Mouse (Mus musculus): ENCODE data around the gene Catsperd. TPM values are rescaled to one million over a fixed set of nuclear protein-coding genes. Genes with fewer than 3 reads are reported as not detected.

The Catsperd gene
- polyA plus RNA-seq, 1 experiment from 2014 or later: 1.6 TPM

GRCm38 (mm10) chr17:56667591-56667990 is 39.6 kb downstream of the Catsperd start:
- H3K4me3 ChIP-seq (replicated peaks; ENCODE audit: low read depth, low read length): no peak overlapping the region
- 79% methylated on average over 3 of the region's 3 CpGs for WGBS
- H3K27ac ChIP-seq (replicated peaks; ENCODE audit: low read depth, low read length): no peak overlapping the region
- H3K27me3 ChIP-seq (ENCODE audit: control insufficient read depth, insufficient read depth, low read length): peaks cover 13% of the 10 kb centered on the region
- H3K9ac ChIP-seq (replicated peaks; ENCODE audit: low read length): no peak overlapping the region
- no peak for ATAC-seq (ENCODE audit: low FRiP score, low TSS enrichment)
- peaks cover 10% of the 10 kb centered on the region; the same call in 1 of the 2 replicates for H3K4me1 ChIP-seq (ENCODE audit: control insufficient read depth, insufficient read depth, low read length)
- H3K36me3 ChIP-seq (ENCODE audit: control insufficient read depth, insufficient read depth, low read length): no peaks in the 10 kb centered on the region
- no peak for DNase-seq
- no peak overlapping the region for H3K4me2 ChIP-seq (ENCODE audit: low read length)
- H3K9me3 ChIP-seq (ENCODE audit: control insufficient read depth, low read length): no peaks in the 10 kb centered on the region

GRCm38 (mm10) chr17:56668384-56669144 is 40.6 kb downstream of the Catsperd start:
- no peak overlapping the region for H3K27ac ChIP-seq (replicated peaks; ENCODE audit: low read depth, low read length)
- DNase-seq (peak; percentile 94), ATAC-seq (ENCODE audit: low FRiP score, low TSS enrichment) (no peak)
- 7% methylated on average over 31 of the region's 31 CpGs for WGBS
- peaks cover 13% of the 10 kb centered on the region for H3K27me3 ChIP-seq (ENCODE audit: control insufficient read depth, insufficient read depth, low read length)
- H3K9ac ChIP-seq (replicated peaks; ENCODE audit: low read length): peak overlapping the region; percentile 39
- peak overlapping the region; percentile 78 for H3K4me2 ChIP-seq (ENCODE audit: low read length)
- H3K36me3 ChIP-seq (ENCODE audit: control insufficient read depth, insufficient read depth, low read length): no peaks in the 10 kb centered on the region
- peaks cover 10% of the 10 kb centered on the region; the same call in 1 of the 2 replicates for H3K4me1 ChIP-seq (ENCODE audit: control insufficient read depth, insufficient read depth, low read length)
- H3K4me3 ChIP-seq (replicated peaks; ENCODE audit: low read depth, low read length): peak overlapping the region; percentile 36
- no peaks in the 10 kb centered on the region for H3K9me3 ChIP-seq (ENCODE audit: control insufficient read depth, low read length)

GRCm38 (mm10) chr17:56669766-56670165 is 41.8 kb downstream of the Catsperd start:
- H3K9ac ChIP-seq (replicated peaks; ENCODE audit: low read length): no peak overlapping the region
- peaks cover 16% of the 10 kb centered on the region for H3K4me1 ChIP-seq (ENCODE audit: control insufficient read depth, insufficient read depth, low read length)
- 85% methylated on average over 8 of the region's 8 CpGs for WGBS
- no peak overlapping the region for H3K27ac ChIP-seq (replicated peaks; ENCODE audit: low read depth, low read length)
- ATAC-seq (ENCODE audit: low FRiP score, low TSS enrichment) (no peak), DNase-seq (no peak)
- H3K4me3 ChIP-seq (replicated peaks; ENCODE audit: low read depth, low read length): no peak overlapping the region
- H3K36me3 ChIP-seq (ENCODE audit: control insufficient read depth, insufficient read depth, low read length): no peaks in the 10 kb centered on the region
- H3K9me3 ChIP-seq (ENCODE audit: control insufficient read depth, low read length): no peaks in the 10 kb centered on the region
- peaks cover 13% of the 10 kb centered on the region for H3K27me3 ChIP-seq (ENCODE audit: control insufficient read depth, insufficient read depth, low read length)
- H3K4me2 ChIP-seq (ENCODE audit: low read length): no peak overlapping the region

GRCm38 (mm10) chr17:56672941-56673646 is 45.2 kb downstream of the Catsperd start, which contains the start of gene Ranbp3:
Ranbp3 (plus strand) TSS chr17:56673294.
- ATAC-seq (ENCODE audit: low FRiP score, low TSS enrichment): peak; percentile 91
- under 1% methylated on average over 65 of the region's 66 CpGs for WGBS
- Histone ChIP-seq H3K27me3 (ENCODE audit: control insufficient read depth, insufficient read depth, low read length) (peaks cover 6% of the 10 kb centered on the region), H3K4me1 (ENCODE audit: control insufficient read depth, insufficient read depth, low read length) (peaks cover 25% of the 10 kb centered on the region), H3K4me2 (ENCODE audit: low read length) (peak within 1 kb of the TSS; percentile 83), H3K27ac (replicated peaks; ENCODE audit: low read depth, low read length) (peak within 1 kb of the TSS; percentile 77), H3K36me3 (ENCODE audit: control insufficient read depth, insufficient read depth, low read length) (peaks cover 16% of the 10 kb centered on the region; the same call in 1 of the 2 replicates), H3K9ac (replicated peaks; ENCODE audit: low read length) (peak within 1 kb of the TSS; percentile 91), H3K9me3 (ENCODE audit: control insufficient read depth, low read length) (no peaks in the 10 kb centered on the region), H3K4me3 (replicated peaks; ENCODE audit: low read depth, low read length) (peak within 1 kb of the TSS; percentile 96)
- peak; percentile 100 for DNase-seq

- Histone ChIP-seq H3K27ac (replicated peaks; ENCODE audit: low read depth, low read length) (peak overlapping the region; percentile 77), H3K9ac (replicated peaks; ENCODE audit: low read length) (peak overlapping the region; percentile 91), H3K36me3 (ENCODE audit: control insufficient read depth, insufficient read depth, low read length) (peaks cover 16% of the 10 kb centered on the region; the same call in 1 of the 2 replicates), H3K4me2 (ENCODE audit: low read length) (peak overlapping the region; percentile 83), H3K4me3 (replicated peaks; ENCODE audit: low read depth, low read length) (peak overlapping the region; percentile 96), H3K9me3 (ENCODE audit: control insufficient read depth, low read length) (no peaks in the 10 kb centered on the region), H3K4me1 (ENCODE audit: control insufficient read depth, insufficient read depth, low read length) (peaks cover 20% of the 10 kb centered on the region), H3K27me3 (ENCODE audit: control insufficient read depth, insufficient read depth, low read length) (no peaks in the 10 kb centered on the region)
- DNase-seq: no peak
- 1% methylated on average over 37 of the region's 37 CpGs for WGBS
- ATAC-seq (ENCODE audit: low FRiP score, low TSS enrichment): peak; percentile 19; the same call in 1 of the 2 replicates
Observed at GRCm38 (mm10) chr17:56673647-56674416, 45.9 kb downstream of the Catsperd start.

- no peak overlapping the region for H3K4me3 ChIP-seq (replicated peaks; ENCODE audit: low read depth, low read length)
- 91% methylated on average over 4 of the region's 4 CpGs for WGBS
- DNase-seq (no peak), ATAC-seq (ENCODE audit: low FRiP score, low TSS enrichment) (no peak)
- H3K36me3 ChIP-seq (ENCODE audit: control insufficient read depth, insufficient read depth, low read length): peaks cover 40% of the 10 kb centered on the region
- no peaks in the 10 kb centered on the region for H3K9me3 ChIP-seq (ENCODE audit: control insufficient read depth, low read length)
- H3K27me3 ChIP-seq (ENCODE audit: control insufficient read depth, insufficient read depth, low read length): no peaks in the 10 kb centered on the region
- no peak overlapping the region for H3K9ac ChIP-seq (replicated peaks; ENCODE audit: low read length)
- H3K4me1 ChIP-seq (ENCODE audit: control insufficient read depth, insufficient read depth, low read length): 0 out of 2 replicates have a peak, but pooled peaks cover 7% of the 10 kb centered on the region
- H3K4me2 ChIP-seq (ENCODE audit: low read length): no peak overlapping the region
- no peak overlapping the region for H3K27ac ChIP-seq (replicated peaks; ENCODE audit: low read depth, low read length)
Observed at GRCm38 (mm10) chr17:56681791-56682190, 53.8 kb downstream of the Catsperd start.

- WGBS: 80% methylated on average over 3 of the region's 3 CpGs
Observed at GRCm38 (mm10) chr17:56682880-56683279, 54.9 kb downstream of the Catsperd start.

GRCm38 (mm10) chr17:56683546-56684140 is 55.7 kb downstream of the Catsperd start:
- Histone ChIP-seq H3K9ac (replicated peaks; ENCODE audit: low read length) (no peak overlapping the region), H3K4me3 (replicated peaks; ENCODE audit: low read depth, low read length) (no peak overlapping the region), H3K27ac (replicated peaks; ENCODE audit: low read depth, low read length) (no peak overlapping the region), H3K4me2 (ENCODE audit: low read length) (no peak overlapping the region), H3K27me3 (ENCODE audit: control insufficient read depth, insufficient read depth, low read length) (no peaks in the 10 kb centered on the region), H3K9me3 (ENCODE audit: control insufficient read depth, low read length) (no peaks in the 10 kb centered on the region), H3K36me3 (ENCODE audit: control insufficient read depth, insufficient read depth, low read length) (peaks cover 47% of the 10 kb centered on the region), H3K4me1 (ENCODE audit: control insufficient read depth, insufficient read depth, low read length) (no peaks in the 10 kb centered on the region)
- ATAC-seq (ENCODE audit: low FRiP score, low TSS enrichment): no peak
- 87% methylated on average over 5 of the region's 5 CpGs for WGBS
- DNase-seq: no peak

More at GRCm38 (mm10) chr17:56682880-56683279, 54.9 kb downstream of the Catsperd start:
- ATAC-seq (ENCODE audit: low FRiP score, low TSS enrichment): no peak
- DNase-seq: no peak
- H3K9me3 ChIP-seq (ENCODE audit: control insufficient read depth, low read length): no peaks in the 10 kb centered on the region
- no peak overlapping the region for H3K4me3 ChIP-seq (replicated peaks; ENCODE audit: low read depth, low read length)
- H3K4me1 ChIP-seq (ENCODE audit: control insufficient read depth, insufficient read depth, low read length): no peaks in the 10 kb centered on the region
- H3K27me3 ChIP-seq (ENCODE audit: control insufficient read depth, insufficient read depth, low read length): no peaks in the 10 kb centered on the region
- H3K9ac ChIP-seq (replicated peaks; ENCODE audit: low read length): no peak overlapping the region
- H3K27ac ChIP-seq (replicated peaks; ENCODE audit: low read depth, low read length): no peak overlapping the region
- no peak overlapping the region for H3K4me2 ChIP-seq (ENCODE audit: low read length)
- peaks cover 43% of the 10 kb centered on the region for H3K36me3 ChIP-seq (ENCODE audit: control insufficient read depth, insufficient read depth, low read length)
